ENCODE assay signal across 21 mouse cellular contexts in the genomic region with DNA sequence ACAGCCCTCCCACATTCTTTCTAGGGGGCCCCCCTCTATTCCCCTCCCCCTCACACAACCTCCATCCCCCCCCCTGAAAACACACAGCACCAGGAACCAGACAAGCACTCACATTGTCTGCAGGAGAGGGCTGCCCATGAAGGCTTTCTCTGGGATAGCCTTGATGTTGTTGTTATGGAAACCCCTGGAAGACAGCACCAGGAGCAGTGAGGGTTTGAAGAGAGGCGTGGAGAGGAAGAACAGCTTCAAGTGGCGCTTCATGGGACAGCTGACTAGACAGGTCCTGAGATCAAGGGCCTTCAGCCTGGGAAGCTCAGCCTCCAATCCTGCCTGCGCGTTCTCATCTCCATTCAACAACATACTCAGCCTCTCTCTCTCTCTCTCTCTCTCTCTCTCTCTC. TPM values are rescaled to one million over a fixed set of nuclear protein-coding genes. Genes with fewer than 3 reads are reported as not detected.
A peak's percentile ranks its signal among the peaks of the same experiment; 100 is the strongest.
DNase-seq lines count a peak whose midpoint lies in the region; ATAC-seq and TF ChIP-seq lines count a peak whose summit lies in the region.
"Had no signal": no experiment of that assay in that cellular context is flagged by ENCODE, and none has a peak within 500 bp of the region (broad histone marks: within the 10 kb centered on the region; RNA-seq: fewer than 3 reads in every experiment).

No protein-coding gene starts in this region.

- TF ChIP-seq CTCF in forebrain, postnatal 0 days (IDR thresholded peaks at IDR 0.05; ENCODE audit: low read depth): no peak
- TF ChIP-seq CTCF in midbrain, postnatal 0 days (IDR thresholded peaks at IDR 0.05): no peak

- no peak for DNase-seq in forebrain, postnatal 0 days
- DNase-seq in forebrain, embryonic 11.5 days (ENCODE audit: low spot score): no peak
- peak; percentile 31 for DNase-seq in brain, adult 2 months (ENCODE audit: low read depth, low spot score)
- peak; percentile 32 for DNase-seq in midbrain, postnatal 0 days (ENCODE audit: low spot score)
- no peak for DNase-seq in ovary, adult 18-20 months (ENCODE audit: low spot score)
- DNase-seq: adrenal gland, postnatal 14 days; cerebellum, adult 2 months; cerebellum, postnatal 10 days; embryo, embryonic 11 days; gastrocnemius, postnatal 10 days; heart, adult 2 months had no signal

- no peaks in the 10 kb centered on the region for H3K4me1 ChIP-seq in forebrain, postnatal 0 days (ENCODE audit: insufficient read depth)
- no peaks in the 10 kb centered on the region for H3K4me1 ChIP-seq in forebrain, embryonic 11.5 days (replicated peaks; ENCODE audit: control insufficient read depth, insufficient read depth, low read length)
- H3K4me1 ChIP-seq in midbrain, embryonic 13.5 days (replicated peaks): peaks cover 4% of the 10 kb centered on the region; the same call in 1 of the 2 replicates
- H3K4me1 ChIP-seq in midbrain, postnatal 0 days (ENCODE audit: insufficient read depth, low read length): no peaks in the 10 kb centered on the region
- H3K4me1 ChIP-seq: forebrain, embryonic 15.5 days; hindbrain, embryonic 15.5 days had no signal

- H3K9me3 ChIP-seq in forebrain, postnatal 0 days (ENCODE audit: low read length): no peaks in the 10 kb centered on the region
- H3K9me3 ChIP-seq in forebrain, embryonic 11.5 days (ENCODE audit: control insufficient read depth, low read length): no peaks in the 10 kb centered on the region
- no peaks in the 10 kb centered on the region for H3K9me3 ChIP-seq in midbrain, embryonic 13.5 days
- H3K9me3 ChIP-seq in midbrain, postnatal 0 days (ENCODE audit: low read length): no peaks in the 10 kb centered on the region
- H3K9me3 ChIP-seq: embryonic facial prominence, embryonic 15.5 days; forebrain, embryonic 15.5 days; heart, embryonic 15.5 days; hindbrain, embryonic 15.5 days had no signal

- H3K4me3 ChIP-seq in forebrain, postnatal 0 days (ENCODE audit: low read depth, low read length): no peak overlapping the region
- H3K4me3 ChIP-seq in forebrain, embryonic 11.5 days (ENCODE audit: low read depth, low read length): no peak overlapping the region
- no peak overlapping the region for H3K4me3 ChIP-seq in midbrain, embryonic 13.5 days (replicated peaks)
- no peak overlapping the region for H3K4me3 ChIP-seq in midbrain, postnatal 0 days (ENCODE audit: low read depth, low read length)
- H3K4me3 ChIP-seq: embryonic facial prominence, embryonic 15.5 days; erythroblast, embryonic 14.5 days; forebrain, embryonic 15.5 days; heart, adult 2 months; heart, embryonic 15.5 days; hindbrain, embryonic 15.5 days had no signal

- no peak overlapping the region for H3K9ac ChIP-seq in forebrain, postnatal 0 days
- no peak overlapping the region for H3K9ac ChIP-seq in forebrain, embryonic 11.5 days (ENCODE audit: low read length)
- H3K9ac ChIP-seq in midbrain, embryonic 13.5 days (replicated peaks): no peak overlapping the region
- no peak overlapping the region for H3K9ac ChIP-seq in midbrain, postnatal 0 days (replicated peaks; ENCODE audit: low read length, poor library complexity, severe bottlenecking)
- H3K9ac ChIP-seq: embryonic facial prominence, embryonic 15.5 days; forebrain, embryonic 15.5 days; heart, embryonic 15.5 days; hindbrain, embryonic 15.5 days had no signal

- H3K27ac ChIP-seq in forebrain, postnatal 0 days (ENCODE audit: low read depth, low read length): no peak overlapping the region
- no peak overlapping the region for H3K27ac ChIP-seq in forebrain, embryonic 11.5 days (ENCODE audit: low read depth, low read length)
- no peak overlapping the region for H3K27ac ChIP-seq in midbrain, embryonic 13.5 days
- H3K27ac ChIP-seq in midbrain, postnatal 0 days (ENCODE audit: low read depth, low read length): no peak overlapping the region
- H3K27ac ChIP-seq: embryonic facial prominence, embryonic 15.5 days; forebrain, embryonic 15.5 days; heart, adult 2 months; heart, embryonic 15.5 days; hindbrain, embryonic 15.5 days had no signal

- peak; percentile 74 for ATAC-seq in forebrain, postnatal 0 days
- no peak for ATAC-seq in forebrain, embryonic 11.5 days (replicated peaks; ENCODE audit: low FRiP score)
- ATAC-seq in midbrain, embryonic 13.5 days: peak; percentile 78
- ATAC-seq in midbrain, postnatal 0 days (ENCODE audit: low FRiP score): peak; percentile 63; the same call in 1 of the 2 replicates
- ATAC-seq: activated CD4-positive, CD25-positive, alpha-beta regulatory T cell, adult 4 months; forebrain, embryonic 15.5 days; inflammation-experienced regulatory T-cells, adult 6 months; Patski had no signal

- 31% methylated on average over 4 of the region's 4 CpGs for WGBS in forebrain, postnatal 0 days
- 69% methylated on average over 4 of the region's 4 CpGs for WGBS in forebrain, embryonic 11.5 days
- WGBS in midbrain, embryonic 13.5 days: 40% methylated on average over 4 of the region's 4 CpGs
- WGBS in midbrain, postnatal 0 days: 23% methylated on average over 4 of the region's 4 CpGs

- no peak overlapping the region for H3K4me2 ChIP-seq in forebrain, postnatal 0 days (ENCODE audit: low read depth)
- H3K4me2 ChIP-seq in forebrain, embryonic 11.5 days (ENCODE audit: low read depth, low read length, severe bottlenecking): no peak overlapping the region
- no peak overlapping the region for H3K4me2 ChIP-seq in midbrain, embryonic 13.5 days (replicated peaks)
- H3K4me2 ChIP-seq in midbrain, postnatal 0 days (ENCODE audit: low read depth, low read length, poor library complexity, severe bottlenecking): no peak overlapping the region
- H3K4me2 ChIP-seq: embryonic facial prominence, embryonic 15.5 days; forebrain, embryonic 15.5 days; heart, embryonic 11.5 days; heart, embryonic 15.5 days; hindbrain, embryonic 15.5 days had no signal

- H3K36me3 ChIP-seq in forebrain, postnatal 0 days (ENCODE audit: insufficient read depth): no peaks in the 10 kb centered on the region
- no peaks in the 10 kb centered on the region for H3K36me3 ChIP-seq in forebrain, embryonic 11.5 days (ENCODE audit: control insufficient read depth, insufficient read depth, low read length)
- H3K36me3 ChIP-seq in midbrain, embryonic 13.5 days: no peaks in the 10 kb centered on the region
- H3K36me3 ChIP-seq in midbrain, postnatal 0 days (ENCODE audit: insufficient read depth, low read length): no peaks in the 10 kb centered on the region
- H3K36me3 ChIP-seq: embryonic facial prominence, embryonic 15.5 days; forebrain, embryonic 15.5 days; heart, embryonic 15.5 days; hindbrain, embryonic 15.5 days had no signal

- no peaks in the 10 kb centered on the region for H3K27me3 ChIP-seq in forebrain, postnatal 0 days (ENCODE audit: insufficient read depth, low read length)
- no peaks in the 10 kb centered on the region for H3K27me3 ChIP-seq in forebrain, embryonic 11.5 days (ENCODE audit: control insufficient read depth, insufficient read depth, low read length)
- H3K27me3 ChIP-seq in midbrain, embryonic 13.5 days: no peaks in the 10 kb centered on the region
- no peaks in the 10 kb centered on the region for H3K27me3 ChIP-seq in midbrain, postnatal 0 days (ENCODE audit: insufficient read depth, low read length)
- H3K27me3 ChIP-seq: embryonic facial prominence, embryonic 15.5 days; forebrain, embryonic 15.5 days; heart, embryonic 15.5 days; hindbrain, embryonic 15.5 days; Patski had no signal

RNA-seq across cellular contexts. Expression of a gene that starts 41.0 kb away (rescaled TPM):
- 5.7 and 5.8 TPM in 2 replicates for total RNA-seq in forebrain, postnatal 0 days (2014; rRNA removed)
- polyA plus RNA-seq in forebrain, postnatal 0 days (2015; fragmentation: Nextera tagmentation; extraction: Ambion mirVana): 8.7 and 9.0 TPM in 2 replicates
- polyA plus RNA-seq in forebrain, embryonic 11.5 days (2014; fragmentation: Nextera tagmentation; extraction: Ambion mirVana): 53.4 and 56.5 TPM in 2 replicates
- 21.6 and 21.8 TPM in 2 replicates for polyA plus RNA-seq in midbrain, embryonic 13.5 days (2015; fragmentation: Nextera tagmentation; extraction: Ambion mirVana)
- 3.1 and 3.5 TPM in 2 replicates for total RNA-seq in midbrain, postnatal 0 days (2014; rRNA removed)
- polyA plus RNA-seq in midbrain, postnatal 0 days (2015; fragmentation: Nextera tagmentation; extraction: Ambion mirVana): 3.8 and 5.3 TPM in 2 replicates

RNA-seq across cellular contexts. Expression of a gene that starts 47.6 kb away (rescaled TPM):
- total RNA-seq in forebrain, postnatal 0 days (2014; rRNA removed): 35.1 and 39.9 TPM in 2 replicates
- polyA plus RNA-seq in forebrain, postnatal 0 days (2015; fragmentation: Nextera tagmentation; extraction: Ambion mirVana): 8.3 and 12.4 TPM in 2 replicates
- 12.2 and 14.0 TPM in 2 replicates for polyA plus RNA-seq in forebrain, embryonic 11.5 days (2014; fragmentation: Nextera tagmentation; extraction: Ambion mirVana)
- polyA plus RNA-seq in midbrain, embryonic 13.5 days (2015; fragmentation: Nextera tagmentation; extraction: Ambion mirVana): 10.8 and 13.3 TPM in 2 replicates
- 37.7 and 43.8 TPM in 2 replicates for total RNA-seq in midbrain, postnatal 0 days (2014; rRNA removed)
- 9.1 and 11.3 TPM in 2 replicates for polyA plus RNA-seq in midbrain, postnatal 0 days (2015; fragmentation: Nextera tagmentation; extraction: Ambion mirVana)

Comparison
In these comparisons a context has a peak if more than half of its experiments do, and no peak if none do; other contexts are left out.
1. DNase-seq: peak in brain, adult 2 months (single experiment) and midbrain, postnatal 0 days (single experiment); none in forebrain, postnatal 0 days (single experiment), forebrain, embryonic 11.5 days (single experiment) and ovary, adult 18-20 months (single experiment).